ENCODE assay signal across 24 mouse cellular contexts in the genomic region with DNA sequence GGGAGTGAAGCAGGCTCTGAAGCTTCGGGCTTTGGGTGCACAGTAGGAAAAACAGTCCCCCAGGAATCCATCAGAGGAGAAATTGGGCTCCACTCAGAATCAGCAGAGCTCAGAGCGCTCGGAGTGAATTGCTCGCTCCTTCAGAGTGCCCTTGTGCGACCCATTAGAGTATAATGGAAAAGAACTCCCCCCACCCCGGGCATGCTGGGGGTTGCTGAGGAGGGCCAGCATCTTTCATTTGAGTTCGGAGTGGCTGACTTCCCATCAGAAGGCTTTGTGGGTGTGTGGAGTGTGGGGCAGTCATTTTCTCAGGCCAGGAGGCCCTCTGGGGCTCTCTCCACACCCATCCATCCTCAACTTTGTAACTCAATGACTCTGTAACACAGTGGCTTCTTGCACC.
A peak's percentile ranks its signal among the peaks of the same experiment; 100 is the strongest.
DNase-seq lines count a peak whose midpoint lies in the region; ATAC-seq and TF ChIP-seq lines count a peak whose summit lies in the region.
"Had no signal": no experiment of that assay in that cellular context is flagged by ENCODE, and none has a peak within 500 bp of the region (broad histone marks: within the 10 kb centered on the region; RNA-seq: fewer than 3 reads in every experiment).

No protein-coding gene starts in this region.

- H3K4me2 ChIP-seq in midbrain, embryonic 16.5 days (ENCODE audit: low read length) = no peak overlapping the region
- H3K4me2 ChIP-seq in midbrain, embryonic 13.5 days (replicated peaks) = no peak overlapping the region
- H3K4me2 ChIP-seq in stomach, postnatal 0 days (replicated peaks; ENCODE audit: low read depth) = no peak overlapping the region
- H3K4me2 ChIP-seq: embryonic facial prominence, embryonic 13.5 days; forebrain, embryonic 12.5 days; forebrain, embryonic 15.5 days; heart, embryonic 11.5 days; hindbrain, embryonic 12.5 days; hindbrain, embryonic 15.5 days had no signal

- 72% methylated on average over 7 of the region's 7 CpGs for WGBS in cerebellum, adult 2 months
- WGBS in midbrain, embryonic 16.5 days = 78% methylated on average over 7 of the region's 7 CpGs
- 76% methylated on average over 7 of the region's 7 CpGs for WGBS in midbrain, embryonic 13.5 days
- 91% methylated on average over 7 of the region's 7 CpGs for WGBS in stomach, postnatal 0 days

- no peak for TF ChIP-seq EP300 in stomach, postnatal 0 days (optimal IDR thresholded peaks at IDR 0.05)

- DNase-seq in cerebellum, adult 2 months = peak in 1 of 2 experiments; percentile 38
- no peak for DNase-seq in cerebellum, adult 11-12 months
- DNase-seq in cerebellum, postnatal 14 days = peak; percentile 22 to 43
- DNase-seq in cerebellum, postnatal 36 days = no peak
- no peak for DNase-seq in stomach, postnatal 0 days (ENCODE audit: low spot score)
- DNase-seq: adrenal gland, postnatal 10 days; adrenal gland, postnatal 36 days; B cell, adult 2 months; embryo, embryonic 11 days; gastrocnemius, postnatal 25 days had no signal

- H3K9me3 ChIP-seq in midbrain, embryonic 16.5 days (replicated peaks; ENCODE audit: control insufficient read depth, low read length, poor library complexity, severe bottlenecking) = no peaks in the 10 kb centered on the region
- H3K9me3 ChIP-seq in midbrain, embryonic 13.5 days = no peaks in the 10 kb centered on the region
- H3K9me3 ChIP-seq in stomach, postnatal 0 days (ENCODE audit: control insufficient read depth, low read length) = no peaks in the 10 kb centered on the region
- H3K9me3 ChIP-seq: embryonic facial prominence, embryonic 10.5 days; embryonic facial prominence, embryonic 13.5 days; forebrain, embryonic 12.5 days; forebrain, embryonic 15.5 days; G1E; hindbrain, embryonic 12.5 days; hindbrain, embryonic 15.5 days had no signal

- H3K27ac ChIP-seq in cerebellum, adult 2 months (ENCODE audit: insufficient read depth, low read length) = peak overlapping the region; percentile 39
- no peak overlapping the region for H3K27ac ChIP-seq in midbrain, embryonic 16.5 days (ENCODE audit: low read length)
- no peak overlapping the region for H3K27ac ChIP-seq in midbrain, embryonic 13.5 days
- H3K27ac ChIP-seq in stomach, postnatal 0 days (replicated peaks) = no peak overlapping the region
- H3K27ac ChIP-seq: embryonic facial prominence, embryonic 10.5 days; embryonic facial prominence, embryonic 13.5 days; forebrain, embryonic 12.5 days; forebrain, embryonic 15.5 days; hindbrain, embryonic 12.5 days; hindbrain, embryonic 15.5 days had no signal

- TF ChIP-seq CTCF in cerebellum, adult 2 months (IDR thresholded peaks at IDR 0.05; ENCODE audit: borderline replicate concordance, insufficient read depth, low read depth, low read length) = no peak
- no peak for TF ChIP-seq CTCF in stomach, postnatal 0 days (IDR thresholded peaks at IDR 0.05; ENCODE audit: low read depth)

- no peak overlapping the region for H3K4me3 ChIP-seq in cerebellum, adult 2 months (replicated peaks; ENCODE audit: insufficient read depth, low read depth, low read length)
- no peak overlapping the region for H3K4me3 ChIP-seq in midbrain, embryonic 16.5 days (ENCODE audit: low read depth, low read length)
- H3K4me3 ChIP-seq in midbrain, embryonic 13.5 days (replicated peaks) = no peak overlapping the region
- H3K4me3 ChIP-seq in stomach, postnatal 0 days (ENCODE audit: low read depth, low read length) = no peak overlapping the region
- H3K4me3 ChIP-seq: embryonic facial prominence, embryonic 10.5 days; embryonic facial prominence, embryonic 13.5 days; erythroblast, embryonic 14.5 days; forebrain, embryonic 12.5 days; forebrain, embryonic 15.5 days; hindbrain, embryonic 12.5 days; hindbrain, embryonic 15.5 days had no signal

- peaks cover 6% of the 10 kb centered on the region for H3K4me1 ChIP-seq in cerebellum, adult 2 months (ENCODE audit: control insufficient read depth, insufficient read depth, low read length)
- H3K4me1 ChIP-seq in midbrain, embryonic 16.5 days (ENCODE audit: control insufficient read depth, insufficient read depth, low read length) = no peaks in the 10 kb centered on the region
- no peaks in the 10 kb centered on the region for H3K4me1 ChIP-seq in midbrain, embryonic 13.5 days (replicated peaks)
- no peaks in the 10 kb centered on the region for H3K4me1 ChIP-seq in stomach, postnatal 0 days (replicated peaks; ENCODE audit: control insufficient read depth, insufficient read depth)
- H3K4me1 ChIP-seq: embryonic facial prominence, embryonic 10.5 days; embryonic facial prominence, embryonic 13.5 days; forebrain, embryonic 12.5 days; forebrain, embryonic 15.5 days; hindbrain, embryonic 12.5 days; hindbrain, embryonic 15.5 days had no signal

- H3K36me3 ChIP-seq in midbrain, embryonic 16.5 days (ENCODE audit: control insufficient read depth, insufficient read depth, low read length) = no peaks in the 10 kb centered on the region
- no peaks in the 10 kb centered on the region for H3K36me3 ChIP-seq in midbrain, embryonic 13.5 days
- no peaks in the 10 kb centered on the region for H3K36me3 ChIP-seq in stomach, postnatal 0 days (ENCODE audit: control insufficient read depth, insufficient read depth, low read length)
- H3K36me3 ChIP-seq: embryonic facial prominence, embryonic 10.5 days; embryonic facial prominence, embryonic 13.5 days; forebrain, embryonic 12.5 days; forebrain, embryonic 15.5 days; G1E; hindbrain, embryonic 12.5 days; hindbrain, embryonic 15.5 days had no signal

- no peaks in the 10 kb centered on the region for H3K27me3 ChIP-seq in cerebellum, adult 2 months (ENCODE audit: control insufficient read depth, insufficient read depth, low read length)
- H3K27me3 ChIP-seq in midbrain, embryonic 16.5 days (ENCODE audit: control insufficient read depth, insufficient read depth, low read depth, low read length) = no peaks in the 10 kb centered on the region
- H3K27me3 ChIP-seq in midbrain, embryonic 13.5 days = no peaks in the 10 kb centered on the region
- H3K27me3 ChIP-seq in stomach, postnatal 0 days (ENCODE audit: control insufficient read depth, insufficient read depth, low read length) = no peaks in the 10 kb centered on the region
- H3K27me3 ChIP-seq: CH12.LX; embryonic facial prominence, embryonic 13.5 days; forebrain, embryonic 12.5 days; forebrain, embryonic 15.5 days; hindbrain, embryonic 12.5 days; hindbrain, embryonic 15.5 days had no signal

- TF ChIP-seq POLR2A in cerebellum, adult 2 months (IDR thresholded peaks at IDR 0.05; ENCODE audit: borderline replicate concordance, insufficient read depth, low read length) = no peak

- peak; percentile 42; the same call in 1 of the 2 replicates for ATAC-seq in midbrain, embryonic 16.5 days
- no peak for ATAC-seq in midbrain, embryonic 13.5 days
- no peak for ATAC-seq in stomach, postnatal 0 days (ENCODE audit: low FRiP score, low TSS enrichment)
- ATAC-seq: forebrain, embryonic 15.5 days; intestine, postnatal 0 days; Patski had no signal

- no peak overlapping the region for H3K9ac ChIP-seq in midbrain, embryonic 16.5 days (ENCODE audit: low read depth, low read length)
- H3K9ac ChIP-seq in midbrain, embryonic 13.5 days (replicated peaks) = no peak overlapping the region
- no peak overlapping the region for H3K9ac ChIP-seq in stomach, postnatal 0 days (ENCODE audit: low read length)
- H3K9ac ChIP-seq: embryonic facial prominence, embryonic 13.5 days; forebrain, embryonic 12.5 days; forebrain, embryonic 15.5 days; hindbrain, embryonic 12.5 days; hindbrain, embryonic 15.5 days had no signal

Comparison
In these comparisons a context has a peak if more than half of its experiments do, and no peak if none do; other contexts are left out.
1. DNase-seq: peak in cerebellum, postnatal 14 days (2 of 2); none in cerebellum, adult 11-12 months (single experiment), cerebellum, postnatal 36 days (0 of 2) and stomach, postnatal 0 days (single experiment).